Mouse (Mus musculus) midbrain, embryonic 14.5 days (tissue): ENCODE results near the gene Ccz1. TPM values are rescaled to one million over a fixed set of nuclear protein-coding genes. Genes with fewer than 3 reads are reported as not detected.

Source experiments
- ATAC-seq: fragments of 200-750 bp; cut with Nextera tagmentation; 2 replicates; pipeline ENCODE4 v1.8.0; 2017; ENCODE audit warnings: moderate number of reproducible peaks, moderate library complexity; ENCODE audit not compliant: low FRiP score, low TSS enrichment
- DNase-seq: peaks from one replicate; pipeline ENCODE4 v3.0.0-alpha.2; 2015
- H3K27ac ChIP-seq: fragments of 300-500 bp; sonication (generic); replicated peaks from 2 replicates; pipeline ENCODE4 v1.5.1; 2014; ENCODE audit warnings: mild to moderate bottlenecking, low read depth, low read length, moderate library complexity
- H3K27me3 ChIP-seq: fragments of 300-500 bp; sonication (generic); 2 replicates; pipeline ENCODE4 v1.6.1; 2014; ENCODE audit warnings: low read length, control low read depth, mixed read lengths; ENCODE audit not compliant: control insufficient read depth, insufficient read depth
- H3K36me3 ChIP-seq: fragments of 300-500 bp; sonication (generic); 2 replicates; pipeline ENCODE4 v1.6.1; 2014; ENCODE audit warnings: low read length, control low read depth; ENCODE audit not compliant: control insufficient read depth, insufficient read depth
- H3K4me1 ChIP-seq: fragments of 300-500 bp; sonication (generic); 2 replicates; pipeline ENCODE4 v1.6.1; 2014; ENCODE audit warnings: mild to moderate bottlenecking, antibody characterized with exemption, low read length, control low read depth; ENCODE audit not compliant: control insufficient read depth, insufficient read depth
- H3K4me2 ChIP-seq: fragments of 300-500 bp; sonication (generic); 2 replicates; pipeline ENCODE4 v1.6.1; 2014; ENCODE audit warnings: mild to moderate bottlenecking, low read length, moderate library complexity
- H3K4me3 ChIP-seq: fragments of 300-500 bp; sonication (generic); replicated peaks from 2 replicates; pipeline ENCODE4 v1.5.1; 2014; ENCODE audit warnings: low read depth, low read length
- H3K9ac ChIP-seq: fragments of 300-500 bp; sonication (generic); replicated peaks from 2 replicates; pipeline ENCODE4 v1.6.1; 2014; ENCODE audit warnings: mild to moderate bottlenecking, low read length, moderate library complexity
- H3K9me3 ChIP-seq: fragments of 300-500 bp; sonication (generic); 2 replicates; pipeline ENCODE4 v1.6.1; 2016; ENCODE audit warnings: low read length, control low read depth, mixed read lengths; ENCODE audit not compliant: control insufficient read depth
- WGBS: fragments of 180-500 bp; shearing (Covaris S2); extraction: QIAGEN DNeasy Blood & Tissue Kit; methylation state at CpG from one replicate; pipeline ENCODE4 v1.1.7; 2014; 5-methylcytosine and 5-hydroxymethylcytosine counted together
- polyA plus RNA-seq: library from polyadenylated mRNA; unstranded; fragments of >200 nt; fragmentation: Nextera tagmentation; extraction: Ambion mirVana; gene quantifications from 2 replicates; pipeline ENCODE4 v1.2.1, GENCODE M21; 2014

Gene Ccz1
- 82.9 and 97.9 TPM in 2 replicates for polyA plus RNA-seq

- Histone ChIP-seq H3K4me2 (peak within 1 kb of the TSS; percentile 62), H3K9ac (peak within 1 kb of the TSS; percentile 86), H3K36me3 (peaks cover 29% of the 10 kb centered on the region), H3K9me3 (no peaks in the 10 kb centered on the region), H3K4me3 (peak within 1 kb of the TSS; percentile 90), H3K27ac (peak within 1 kb of the TSS; percentile 81), H3K27me3 (no peaks in the 10 kb centered on the region), H3K4me1 (peaks cover 4% of the 10 kb centered on the region; the same call in 1 of the 2 replicates)
- ATAC-seq (peak; percentile 94), DNase-seq (peak; percentile 92)
- 3% methylated on average over 47 of the region's 47 CpGs for WGBS
Measured at GRCm38 (mm10) chr5:144014551-144015311, at the start of gene Ccz1. Gene Ccz1, minus strand, starts transcription at chr5:144014877.

GRCm38 (mm10) chr5:144064093-144064492, 49.4 kb upstream of the Ccz1 start:
- no peak for ATAC-seq
- 66% methylated on average over 5 of the region's 5 CpGs for WGBS
- no peak overlapping the region for H3K4me2 ChIP-seq

DNA sequence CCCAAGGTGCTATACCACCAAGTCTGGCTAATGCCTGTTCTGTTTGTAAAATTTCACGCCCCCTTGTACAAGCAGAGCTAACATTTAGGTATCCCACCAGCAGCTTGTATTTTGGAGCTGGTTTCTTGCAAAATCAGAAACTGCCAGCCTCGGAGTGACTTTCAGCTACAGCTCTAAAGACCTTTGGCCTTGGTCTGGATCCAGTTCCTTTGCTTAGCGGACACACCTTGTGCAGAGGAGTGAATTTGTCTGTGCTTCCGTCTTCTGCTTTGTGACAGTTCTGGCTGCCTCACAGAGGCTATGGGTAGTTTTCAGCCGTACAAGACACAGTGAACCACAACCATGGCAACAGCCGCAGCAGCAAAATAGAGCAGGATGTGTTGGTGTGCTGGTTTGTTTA, 39.7 kb upstream of the Ccz1 start:
- Histone ChIP-seq H3K27ac (no peak overlapping the region), H3K4me3 (no peak overlapping the region), H3K4me1 (no peaks in the 10 kb centered on the region), H3K9ac (no peak overlapping the region), H3K9me3 (no peaks in the 10 kb centered on the region), H3K36me3 (no peaks in the 10 kb centered on the region), H3K27me3 (no peaks in the 10 kb centered on the region), H3K4me2 (no peak overlapping the region)
- ATAC-seq: no peak
- 90% methylated on average over 6 of the region's 6 CpGs for WGBS
- no peak for DNase-seq

More at GRCm38 (mm10) chr5:144064093-144064492, 49.4 kb upstream of the Ccz1 start:
- no peak overlapping the region for H3K27ac ChIP-seq
- no peaks in the 10 kb centered on the region for H3K36me3 ChIP-seq
- no peaks in the 10 kb centered on the region for H3K4me1 ChIP-seq
- DNase-seq: no peak
- no peaks in the 10 kb centered on the region for H3K9me3 ChIP-seq
- no peaks in the 10 kb centered on the region for H3K27me3 ChIP-seq
- H3K4me3 ChIP-seq: no peak overlapping the region
- no peak overlapping the region for H3K9ac ChIP-seq

GRCm38 (mm10) chr5:144053450-144053849, 38.8 kb upstream of the Ccz1 start:
- no peaks in the 10 kb centered on the region for H3K27me3 ChIP-seq
- H3K9me3 ChIP-seq: no peaks in the 10 kb centered on the region
- WGBS: 51% methylated on average over 3 of the region's 3 CpGs
- peak; percentile 7 for DNase-seq
- no peak overlapping the region for H3K4me3 ChIP-seq
- no peaks in the 10 kb centered on the region for H3K36me3 ChIP-seq
- no peak overlapping the region for H3K27ac ChIP-seq
- H3K4me1 ChIP-seq: no peaks in the 10 kb centered on the region
- H3K9ac ChIP-seq: no peak overlapping the region
- no peak overlapping the region for H3K4me2 ChIP-seq
- ATAC-seq: no peak

DNA sequence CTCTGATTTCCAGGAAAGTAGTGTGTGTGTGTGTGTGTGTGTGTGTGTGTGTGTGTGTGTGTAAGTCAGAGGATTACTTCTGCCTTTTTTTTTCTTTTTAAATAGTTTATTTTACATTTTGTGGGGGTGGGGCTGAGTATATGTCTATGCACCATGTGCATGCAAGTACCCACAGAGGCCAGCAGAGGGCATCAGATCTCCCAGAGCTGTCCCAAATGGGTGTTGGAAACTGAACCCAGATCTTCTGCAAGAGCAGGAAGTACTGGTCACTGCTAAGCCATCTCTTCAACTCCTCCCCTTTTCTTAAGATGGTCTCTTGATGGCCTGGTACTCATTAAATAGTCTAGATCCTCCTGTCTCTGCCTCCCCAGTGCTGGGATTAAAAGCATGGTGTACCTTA, 36.6 kb upstream of the Ccz1 start:
- H3K4me2 ChIP-seq: no peak overlapping the region
- no peaks in the 10 kb centered on the region for H3K36me3 ChIP-seq
- H3K27ac ChIP-seq: no peak overlapping the region
- no peaks in the 10 kb centered on the region for H3K9me3 ChIP-seq
- no peak overlapping the region for H3K9ac ChIP-seq
- H3K27me3 ChIP-seq: no peaks in the 10 kb centered on the region
- H3K4me3 ChIP-seq: no peak overlapping the region
- no peak for DNase-seq
- no peak for ATAC-seq
- H3K4me1 ChIP-seq: no peaks in the 10 kb centered on the region

- Histone ChIP-seq H3K9ac (no peak overlapping the region), H3K4me1 (no peaks in the 10 kb centered on the region), H3K27me3 (no peaks in the 10 kb centered on the region), H3K27ac (no peak overlapping the region), H3K36me3 (no peaks in the 10 kb centered on the region), H3K4me3 (no peak overlapping the region), H3K4me2 (no peak overlapping the region), H3K9me3 (no peaks in the 10 kb centered on the region)
- no peak for DNase-seq
- 83% methylated on average over 3 of the region's 3 CpGs for WGBS
- no peak for ATAC-seq
Measured at GRCm38 (mm10) chr5:144049881-144050280, 35.2 kb upstream of the Ccz1 start.

- Histone ChIP-seq H3K9me3 (no peaks in the 10 kb centered on the region), H3K4me2 (no peak overlapping the region), H3K27me3 (no peaks in the 10 kb centered on the region), H3K4me3 (no peak overlapping the region), H3K27ac (no peak overlapping the region), H3K36me3 (no peaks in the 10 kb centered on the region), H3K4me1 (no peaks in the 10 kb centered on the region), H3K9ac (no peak overlapping the region)
- ATAC-seq (no peak), DNase-seq (peak; percentile 5)
- 60% methylated on average over 13 of the region's 13 CpGs for WGBS
Measured at GRCm38 (mm10) chr5:144047324-144047723, 32.6 kb upstream of the Ccz1 start.

- DNase-seq (no peak), ATAC-seq (no peak)
- no peak overlapping the region for H3K9ac ChIP-seq
- H3K27me3 ChIP-seq: no peaks in the 10 kb centered on the region
- no peaks in the 10 kb centered on the region for H3K9me3 ChIP-seq
- H3K36me3 ChIP-seq: no peaks in the 10 kb centered on the region
- no peaks in the 10 kb centered on the region for H3K4me1 ChIP-seq
- WGBS: 90% methylated on average over 11 of the region's 11 CpGs
- no peak overlapping the region for H3K27ac ChIP-seq
- H3K4me2 ChIP-seq: no peak overlapping the region
- H3K4me3 ChIP-seq: no peak overlapping the region
Measured at GRCm38 (mm10) chr5:144043166-144043565, 28.5 kb upstream of the Ccz1 start.

GRCm38 (mm10) chr5:144040720-144041364, 26.2 kb upstream of the Ccz1 start:
- no peak for ATAC-seq
- no peak overlapping the region for H3K4me2 ChIP-seq

More at GRCm38 (mm10) chr5:144040720-144041364, 26.2 kb upstream of the Ccz1 start:
- Histone ChIP-seq H3K4me3 (no peak overlapping the region), H3K27me3 (no peaks in the 10 kb centered on the region), H3K36me3 (no peaks in the 10 kb centered on the region), H3K9ac (no peak overlapping the region), H3K27ac (no peak overlapping the region), H3K4me1 (no peaks in the 10 kb centered on the region), H3K9me3 (no peaks in the 10 kb centered on the region)
- WGBS: 48% methylated on average over 11 of the region's 11 CpGs
- DNase-seq: peak; percentile 83
